Mouse (Mus musculus) erythroblast, embryonic 14.5 days (primary cell): Measurements from ENCODE around the gene Prkcz.

Source experiments
- GATA1 ChIP-seq: IDR thresholded peaks from 2 replicates; pipeline ENCODE4 v1.6.1; 2012; ENCODE audit warnings: low read length, inconsistent platforms, mixed read lengths
- TAL1 ChIP-seq: IDR thresholded peaks from 3 replicates; pipeline ENCODE4 v1.6.1; 2012; ENCODE audit warnings: low read length, inconsistent platforms, mixed read lengths

GRCm38 (mm10) chr4:155222841-155223593 is 138.1 kb downstream of the Prkcz start:
- TF ChIP-seq TAL1: no peak
- TF ChIP-seq GATA1: no peak
